Mouse (Mus musculus): ENCODE data around the gene Jak1.

Jak1 gene

DNA sequence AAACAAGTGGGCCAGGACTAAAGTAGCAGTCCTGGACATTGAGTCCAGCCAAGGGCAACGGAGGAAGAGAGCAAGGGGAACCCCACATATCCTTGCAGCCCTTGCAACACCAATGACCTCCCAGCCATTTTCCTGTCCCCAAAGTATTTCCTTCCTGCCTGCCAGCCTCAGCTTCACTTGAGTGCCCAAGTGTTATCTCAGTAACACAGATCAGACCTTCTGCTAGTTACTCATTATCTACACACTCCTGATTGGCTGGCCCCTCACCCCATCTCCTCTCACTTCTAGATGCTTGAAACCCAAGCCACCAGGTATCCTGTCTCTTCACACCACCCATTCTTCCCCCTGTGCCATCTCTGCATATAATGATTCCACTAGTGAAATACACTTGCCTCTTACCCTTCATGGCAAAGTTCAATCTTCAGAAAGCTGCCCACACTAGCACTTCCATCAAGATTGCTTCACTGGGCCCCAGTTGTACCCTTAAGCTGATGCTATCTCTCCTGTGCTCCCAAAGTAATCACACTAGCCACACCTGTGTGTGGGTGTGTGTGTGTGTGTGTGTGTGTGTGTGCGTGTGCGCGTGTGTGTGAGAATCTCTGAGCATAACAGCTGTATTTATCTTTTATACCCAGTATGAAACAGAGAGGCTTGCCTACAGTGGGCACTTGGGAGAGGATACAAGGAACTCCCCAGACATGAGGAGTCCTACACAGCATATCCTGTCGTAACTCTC, 72.7 kb downstream of the Jak1 start:
- no peak for DNase-seq (ENCODE audit: low spot score in 2 of 2)

DNA sequence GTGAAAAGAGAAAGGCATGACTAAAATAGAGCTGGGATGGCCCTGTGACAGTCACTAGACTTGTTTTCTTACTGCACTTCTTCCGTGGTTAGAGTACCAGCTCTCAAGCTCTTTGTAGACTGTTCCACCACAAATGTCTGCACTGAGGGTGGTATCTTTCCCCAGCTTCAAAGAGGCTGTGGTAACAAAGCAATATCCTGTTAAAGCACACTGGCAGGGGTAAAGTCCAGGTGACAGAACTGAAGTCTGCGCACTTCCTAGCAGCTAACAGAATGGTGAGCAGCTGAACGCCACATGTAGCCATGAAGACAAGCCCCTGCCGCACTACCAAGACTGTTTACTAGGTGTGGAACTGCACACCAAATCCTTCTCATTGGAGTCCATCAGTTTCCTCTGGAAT, 77.7 kb downstream of the Jak1 start:
- no peak for DNase-seq (ENCODE audit: low spot score in 2 of 2)

GRCm38 (mm10) chr4:101186591-101186990, 78.5 kb downstream of the Jak1 start:
- DNase-seq (ENCODE audit: low spot score in 2 of 2) = no peak

- DNase-seq (ENCODE audit: low spot score in 2 of 2) = no peak
Observed at GRCm38 (mm10) chr4:101185216-101185615, 79.9 kb downstream of the Jak1 start.

- peak in 1 of 2 experiments; percentile 30 for DNase-seq (ENCODE audit: low spot score in 2 of 2)
Observed at GRCm38 (mm10) chr4:101182603-101183011, 82.5 kb downstream of the Jak1 start.

GRCm38 (mm10) chr4:101180681-101181080, 84.4 kb downstream of the Jak1 start:
- no peak for DNase-seq (ENCODE audit: low spot score in 2 of 2)

DNA sequence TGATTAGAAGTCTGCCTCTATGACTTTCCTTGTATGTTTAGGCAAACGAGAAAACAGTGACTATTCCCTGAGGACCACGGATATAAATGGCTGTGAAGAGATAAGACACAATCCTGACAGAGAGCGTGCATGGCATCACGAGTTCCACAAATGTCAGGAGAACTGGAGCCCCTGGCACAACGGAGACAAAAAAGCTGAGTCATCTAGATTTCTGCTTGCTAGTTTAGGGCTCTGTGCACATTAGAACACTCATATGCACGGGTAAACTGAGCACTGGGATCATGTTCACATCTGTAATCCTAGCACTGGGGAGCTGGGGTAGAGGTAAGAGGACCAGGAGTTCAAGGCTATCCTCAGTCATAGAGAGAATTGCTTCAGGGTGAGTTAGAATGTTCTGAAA, 85.2 kb downstream of the Jak1 start:
- no peak for DNase-seq (ENCODE audit: low spot score in 2 of 2)

GRCm38 (mm10) chr4:101179076-101179475, 86.0 kb downstream of the Jak1 start:
- no peak for DNase-seq (ENCODE audit: low spot score in 2 of 2)

GRCm38 (mm10) chr4:101177796-101178195, 87.3 kb downstream of the Jak1 start:
- DNase-seq (ENCODE audit: low spot score in 2 of 2) = no peak

DNA sequence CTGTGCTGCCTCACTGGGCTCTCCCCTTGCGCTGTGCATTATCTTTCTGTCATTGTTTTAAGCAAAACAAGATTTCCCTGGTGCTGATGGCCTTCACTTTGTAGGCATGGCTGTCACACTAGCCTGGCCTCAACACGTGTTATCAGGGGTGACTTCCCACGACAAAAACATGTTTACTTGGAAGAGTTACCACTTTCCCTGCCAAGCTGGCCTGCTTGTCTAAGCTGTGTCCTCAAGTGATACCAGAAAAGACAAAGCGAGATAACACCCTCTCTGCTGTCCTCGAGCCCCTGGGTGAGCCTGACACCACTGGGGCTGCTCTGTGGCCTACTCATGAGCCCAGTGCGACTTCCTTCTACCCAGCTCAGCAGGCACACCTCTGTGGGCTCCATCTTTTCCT, 89.0 kb downstream of the Jak1 start:
- DNase-seq (ENCODE audit: low spot score in 2 of 2) = no peak

- DNase-seq (ENCODE audit: low spot score in 2 of 2) = no peak
Observed at GRCm38 (mm10) chr4:101174916-101175625, 90.0 kb downstream of the Jak1 start.

- DNase-seq (ENCODE audit: low spot score in 2 of 2) = no peak
Observed at GRCm38 (mm10) chr4:101172738-101173137, 92.3 kb downstream of the Jak1 start.

DNA sequence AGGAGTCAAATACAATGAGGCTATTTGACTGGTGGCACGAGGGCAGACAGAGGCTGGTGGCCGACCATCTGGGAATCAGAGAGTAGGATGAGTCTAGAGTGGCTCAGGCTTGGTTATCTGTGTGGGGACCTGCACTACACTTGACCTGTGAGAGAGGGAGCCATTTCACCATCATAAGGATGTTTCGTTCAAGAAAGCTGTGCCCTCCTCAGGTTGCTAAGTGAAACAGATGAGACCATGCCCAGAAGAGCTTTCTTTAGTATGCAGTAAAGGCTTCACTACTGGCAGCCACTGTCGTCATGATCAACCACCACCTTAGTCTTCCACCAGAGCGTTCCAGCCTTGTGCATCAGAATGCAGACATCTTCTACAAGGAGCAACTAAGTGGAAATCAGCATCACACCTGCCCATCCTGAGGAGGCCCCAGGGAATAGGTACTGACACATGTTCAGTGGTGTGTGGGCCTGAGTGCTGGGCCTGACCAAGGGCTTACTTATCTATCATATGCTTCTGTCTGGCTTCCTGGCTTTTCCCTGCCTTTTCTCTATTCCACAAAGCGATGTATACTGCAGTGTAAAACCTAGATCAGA, 96.8 kb downstream of the Jak1 start:
- no peak for DNase-seq (ENCODE audit: low spot score in 2 of 2)

DNA sequence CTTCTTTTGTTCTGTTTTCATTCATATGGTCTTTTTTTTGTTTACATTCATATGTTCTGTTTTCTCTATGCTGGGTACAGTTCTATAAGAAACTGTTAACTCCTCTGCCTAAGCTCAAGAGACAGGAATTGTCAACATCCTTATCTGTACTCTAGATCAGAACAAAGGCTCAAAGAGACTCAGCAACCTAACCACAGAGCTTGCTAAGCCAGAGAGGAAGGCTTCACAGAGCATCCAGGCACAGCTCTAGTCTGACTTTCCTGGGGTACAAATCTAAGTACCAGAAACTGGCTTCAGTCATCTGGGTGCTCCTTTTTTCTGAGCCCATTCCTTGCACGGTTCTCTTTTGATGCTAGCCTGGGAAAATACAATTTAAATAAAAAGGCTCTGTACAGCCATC, 97.3 kb downstream of the Jak1 start:
- DNase-seq (ENCODE audit: low spot score in 2 of 2) = no peak

DNA sequence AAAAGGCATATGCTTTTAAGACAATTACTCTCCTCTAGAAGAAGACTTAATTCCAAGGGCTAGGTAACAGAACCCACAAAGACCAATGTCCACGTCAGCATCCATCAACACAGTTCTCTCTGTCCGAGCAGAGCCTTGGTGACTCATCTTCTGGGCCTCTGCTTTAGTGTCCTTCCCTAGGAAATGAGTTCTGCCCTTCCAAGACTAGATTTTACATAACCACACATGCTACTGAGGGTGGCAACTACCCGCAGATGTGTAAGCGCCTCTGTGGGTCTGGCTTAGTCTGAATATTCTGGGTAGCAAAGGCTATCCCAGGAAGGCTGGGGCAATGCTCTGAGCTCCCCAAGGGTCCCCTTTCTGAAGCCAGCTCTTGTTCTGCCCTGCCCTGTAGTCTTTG, 99.3 kb downstream of the Jak1 start:
- no peak for DNase-seq (ENCODE audit: low spot score in 2 of 2)

GRCm38 (mm10) chr4:101164673-101165072, 100.4 kb downstream of the Jak1 start:
- no peak for DNase-seq (ENCODE audit: low spot score in 2 of 2)

GRCm38 (mm10) chr4:101164189-101164588, 100.9 kb downstream of the Jak1 start:
- no peak for DNase-seq (ENCODE audit: low spot score in 2 of 2)

- DNase-seq (ENCODE audit: low spot score in 2 of 2) = no peak
Observed at GRCm38 (mm10) chr4:101160821-101161220, 104.3 kb downstream of the Jak1 start.

DNA sequence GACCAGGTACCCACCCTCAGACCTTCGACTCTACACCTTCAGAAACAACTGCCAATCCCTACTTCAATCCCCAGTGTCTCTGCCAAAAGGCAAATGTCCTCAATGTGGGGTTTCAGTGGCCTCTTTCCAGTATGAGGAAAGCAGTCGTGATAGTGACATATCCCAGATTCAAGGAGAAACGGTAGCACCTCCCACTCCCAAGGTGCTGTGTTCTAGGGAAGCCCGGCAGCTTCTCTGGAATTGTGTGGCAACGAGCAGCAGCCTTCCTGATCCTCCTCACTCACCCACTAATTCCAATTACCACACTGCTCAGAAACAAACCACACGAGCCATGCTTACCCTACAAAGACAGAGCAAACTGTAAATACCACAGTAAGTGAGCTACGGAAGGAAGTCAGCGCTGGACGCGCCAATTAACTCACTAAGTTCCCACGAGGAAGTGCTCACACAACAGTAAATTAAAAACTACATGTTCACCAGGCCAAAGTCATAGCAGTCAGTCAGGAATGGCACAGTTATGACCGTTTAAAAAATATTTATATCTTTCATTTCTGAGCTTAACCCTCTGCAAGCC, 105.8 kb downstream of the Jak1 start:
- no peak for DNase-seq (ENCODE audit: low spot score in 2 of 2)

- peak; percentile 49 to 73 for DNase-seq (ENCODE audit: low spot score in 2 of 2)
Observed at GRCm38 (mm10) chr4:101158282-101158681, 106.8 kb downstream of the Jak1 start.

DNA sequence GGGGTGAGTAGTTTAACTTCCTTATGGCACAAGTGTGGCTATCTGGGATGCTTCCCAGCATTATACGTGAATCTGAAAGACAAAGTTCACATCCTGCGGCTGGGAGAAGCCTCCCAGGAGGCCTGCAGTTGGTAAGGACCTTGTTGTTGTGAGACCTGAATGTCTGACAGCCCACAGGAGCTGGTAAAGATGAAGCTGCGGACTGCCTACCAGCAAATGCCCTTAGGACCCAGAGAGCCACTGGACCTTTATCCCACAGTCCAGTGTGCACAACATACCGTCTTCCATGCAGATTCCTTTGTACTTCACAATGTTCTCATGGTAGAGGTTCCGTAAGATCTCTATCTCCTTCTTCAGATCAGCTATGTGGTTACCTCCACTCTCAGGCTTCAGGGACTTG, 107.6 kb downstream of the Jak1 start:
- DNase-seq (ENCODE audit: low spot score in 2 of 2) = no peak

DNA sequence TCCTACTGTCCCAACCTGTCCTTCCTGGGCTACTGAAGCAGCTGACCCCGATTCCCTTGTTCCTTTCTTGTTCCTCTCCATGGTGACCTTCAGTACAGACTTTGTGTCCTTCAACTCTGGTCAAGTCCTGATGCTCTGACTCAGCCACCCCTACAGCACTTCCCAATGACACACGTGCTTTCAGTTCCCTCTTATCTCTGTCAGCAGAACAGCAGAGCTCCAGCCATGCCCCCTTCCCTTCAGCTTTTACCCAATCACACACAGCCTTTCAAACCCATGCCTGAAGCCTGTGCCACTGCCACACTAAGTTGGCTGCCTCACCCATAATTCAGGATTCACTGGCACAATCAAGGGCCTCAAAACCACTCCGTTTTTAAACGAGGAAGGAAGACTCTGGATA, 109.5 kb downstream of the Jak1 start:
- no peak for DNase-seq (ENCODE audit: low spot score in 2 of 2)

Measured in frontal cortex, postnatal 36 days (tissue).